Mouse (Mus musculus) natural killer cell, adult 2 months (primary cell): ENCODE data around the gene Snx1.

Experiments used
- DNase-seq, 2 experiments: peaks; one replicate each; pipeline ENCODE4 v3.0.0; 2022; ENCODE audit warnings: low spot score in 2 of 2

Snx1 gene

GRCm38 (mm10) chr9:66126456-66127192, at the start of gene Snx1, which contains the start of gene Ciao2a:
TSS of gene Snx1 (minus strand) at chr9:66126587.
TSS of gene Ciao2a (plus strand) at chr9:66126611.
- DNase-seq: peak; percentile 91 to 92

DNA sequence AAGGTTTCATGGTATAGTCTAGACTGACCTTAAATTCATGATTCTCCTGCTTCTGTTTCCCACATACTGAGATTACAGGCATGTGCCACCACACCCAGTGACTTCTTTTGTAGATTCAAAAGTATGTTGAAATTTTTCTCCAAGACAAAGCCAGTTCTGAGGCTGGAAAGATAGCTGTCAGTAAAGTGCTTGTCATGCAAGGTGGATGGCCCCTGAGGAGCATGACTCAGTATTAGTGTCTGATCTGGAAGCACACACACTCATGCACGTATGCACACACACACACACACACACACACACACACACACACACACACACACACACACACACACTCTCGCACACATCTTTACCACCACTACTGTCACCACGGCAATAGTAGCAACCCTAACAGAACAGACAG, 48.6 kb upstream of the Snx1 start:
- no peak for DNase-seq

GRCm38 (mm10) chr9:66173316-66173855, 47.0 kb upstream of the Snx1 start:
- DNase-seq: no peak

DNA sequence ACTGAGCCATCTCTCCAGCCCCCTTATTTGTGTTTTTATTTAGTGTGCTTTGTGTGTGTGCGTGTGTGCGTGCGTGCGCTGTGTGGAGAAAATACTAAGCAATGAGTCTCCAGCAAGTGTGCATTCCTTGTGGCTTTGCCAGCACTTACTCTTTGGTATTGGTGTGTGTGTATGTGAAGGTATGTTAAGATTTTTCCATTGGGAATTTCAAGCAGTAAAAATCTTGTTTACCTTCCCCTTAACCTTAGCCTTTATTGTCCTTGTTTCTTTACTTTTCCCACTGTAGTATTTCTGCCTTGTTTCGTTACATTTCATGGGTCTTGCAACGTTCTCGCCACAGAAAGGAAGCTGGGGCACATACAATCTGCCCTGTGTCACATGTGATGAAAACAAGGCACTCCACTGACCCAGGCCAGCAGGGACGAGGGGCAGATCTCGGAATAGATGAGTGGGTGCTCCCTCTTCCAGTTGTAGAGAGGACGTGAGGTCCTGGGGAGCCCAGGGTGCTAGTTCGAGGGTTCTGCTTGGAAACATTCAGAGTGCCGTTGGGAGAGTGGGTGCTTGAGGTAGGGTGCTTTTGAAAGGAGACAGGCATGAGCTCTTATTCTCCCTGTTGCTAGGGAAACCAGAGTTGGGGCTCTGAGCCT, 45.0 kb upstream of the Snx1 start:
- DNase-seq: no peak

GRCm38 (mm10) chr9:66170506-66170905, 44.1 kb upstream of the Snx1 start:
- DNase-seq: no peak

GRCm38 (mm10) chr9:66168233-66168632, 41.8 kb upstream of the Snx1 start:
- DNase-seq: no peak

GRCm38 (mm10) chr9:66167222-66167621, 40.8 kb upstream of the Snx1 start:
- no peak for DNase-seq

- DNase-seq: no peak
These were observed 36.6 kb upstream of the Snx1 start for GRCm38 (mm10) chr9:66162995-66163394.

GRCm38 (mm10) chr9:66160155-66160554, 33.8 kb upstream of the Snx1 start:
- no peak for DNase-seq

- DNase-seq: no peak
These were observed 32.6 kb upstream of the Snx1 start for GRCm38 (mm10) chr9:66158885-66159430.

- peak; percentile 74 to 78 for DNase-seq
These were observed 31.8 kb upstream of the Snx1 start, which contains the start of gene Dapk2 for GRCm38 (mm10) chr9:66157958-66158830. TSS of gene Dapk2 (plus strand) at chr9:66158223.

DNA sequence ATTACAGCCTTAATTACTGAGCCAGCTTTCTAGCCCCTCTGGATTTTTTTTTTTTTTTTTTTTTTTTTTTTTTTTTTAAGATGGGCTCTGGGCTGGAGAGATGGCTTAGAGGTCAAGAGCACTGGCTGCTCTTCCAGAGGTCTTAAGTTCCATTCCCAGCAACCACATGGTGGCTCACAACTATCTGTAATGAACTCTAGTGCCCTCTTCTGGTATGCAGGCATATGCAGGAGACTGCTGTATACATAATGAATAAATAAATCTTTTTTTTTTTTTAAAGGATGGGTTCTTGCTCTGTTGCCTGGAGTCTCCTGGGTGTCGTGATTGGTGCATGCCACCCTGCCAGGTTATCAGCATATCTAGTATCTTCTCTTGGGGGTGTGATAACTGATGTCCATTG, 29.1 kb upstream of the Snx1 start:
- no peak for DNase-seq

GRCm38 (mm10) chr9:66154013-66154412, 27.6 kb upstream of the Snx1 start:
- no peak for DNase-seq

DNA sequence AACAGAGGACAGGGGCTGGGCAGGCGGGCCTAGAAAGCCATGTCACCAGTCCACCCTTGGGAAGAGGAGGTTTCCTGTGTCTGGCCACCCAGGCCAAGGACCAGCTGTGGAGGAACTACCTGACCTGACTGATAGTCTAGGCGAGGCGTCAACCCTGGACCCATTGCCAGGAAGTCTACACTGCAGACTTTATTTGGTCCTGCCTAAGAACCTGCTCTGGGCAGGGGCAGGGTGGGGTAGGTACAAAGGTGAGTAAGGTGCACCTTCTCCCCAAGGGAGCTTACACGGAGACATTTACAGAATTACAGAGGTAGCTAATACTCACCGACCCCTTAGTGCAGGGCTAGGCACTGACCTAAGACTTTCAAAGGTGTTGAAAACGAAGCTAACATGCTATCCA, 27.2 kb upstream of the Snx1 start:
- DNase-seq: no peak

DNA sequence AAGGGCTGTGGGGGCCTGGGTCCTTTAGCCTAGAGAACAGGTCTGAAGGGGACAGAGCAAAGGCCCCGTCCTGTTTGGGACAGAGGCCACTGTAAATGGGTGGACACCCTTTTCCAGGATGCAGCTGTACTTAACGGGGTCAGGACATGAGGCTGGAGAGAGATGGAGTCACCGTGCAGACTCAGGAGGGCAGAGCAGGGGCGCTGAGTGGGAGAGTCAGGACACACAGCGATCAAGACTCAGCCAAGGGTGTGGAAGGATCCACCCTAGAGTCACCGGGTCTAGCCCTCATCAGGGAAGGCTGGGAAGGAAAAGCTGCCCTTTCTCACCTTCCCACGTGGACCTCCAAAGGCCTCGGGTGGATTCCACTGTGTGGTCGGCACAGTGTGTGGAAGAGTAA, 25.6 kb upstream of the Snx1 start:
- DNase-seq: no peak

DNA sequence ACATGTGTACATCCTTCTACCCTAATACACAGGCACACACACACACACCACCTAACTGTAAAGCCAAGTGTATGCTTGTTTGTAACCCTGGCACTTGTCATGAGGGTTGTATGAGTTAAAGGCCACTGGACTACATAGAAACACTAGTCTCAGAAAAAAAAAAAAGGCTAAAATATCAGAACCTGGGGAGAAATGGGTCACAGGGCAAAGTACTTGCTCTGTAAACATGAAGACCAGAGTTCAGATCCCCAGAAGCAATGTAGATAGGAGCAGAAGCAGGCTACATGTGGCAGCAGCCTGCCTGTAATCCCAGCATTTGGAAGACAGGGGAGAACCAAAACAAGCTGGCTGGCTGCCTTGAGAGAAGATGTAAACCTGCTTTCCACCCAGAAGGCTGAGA, 19.8 kb upstream of the Snx1 start:
- DNase-seq: no peak

DNA sequence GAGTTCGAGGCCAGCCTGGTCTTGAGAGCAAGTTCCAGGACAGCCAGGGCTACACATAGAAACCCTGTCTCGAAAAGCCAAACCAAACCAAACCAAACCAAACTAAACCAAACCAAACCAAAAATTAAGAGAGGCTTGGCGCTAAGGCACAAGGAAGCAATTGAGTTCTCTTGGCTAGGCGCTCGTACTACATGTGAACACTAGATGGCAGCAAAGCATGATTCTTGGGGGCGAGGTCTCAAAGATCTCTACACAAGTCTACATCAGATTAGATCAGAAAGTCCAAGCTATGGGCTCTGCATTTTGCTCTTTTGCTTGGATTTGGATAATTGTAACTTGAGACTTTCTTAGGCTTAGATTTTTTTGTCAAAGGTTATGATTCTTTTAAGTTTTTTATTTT, 17.9 kb upstream of the Snx1 start:
- peak; percentile 64 to 71 for DNase-seq

GRCm38 (mm10) chr9:66142265-66142664, 15.9 kb upstream of the Snx1 start:
- no peak for DNase-seq

- DNase-seq: no peak
These were observed 11.8 kb upstream of the Snx1 start for GRCm38 (mm10) chr9:66138193-66138592.

DNA sequence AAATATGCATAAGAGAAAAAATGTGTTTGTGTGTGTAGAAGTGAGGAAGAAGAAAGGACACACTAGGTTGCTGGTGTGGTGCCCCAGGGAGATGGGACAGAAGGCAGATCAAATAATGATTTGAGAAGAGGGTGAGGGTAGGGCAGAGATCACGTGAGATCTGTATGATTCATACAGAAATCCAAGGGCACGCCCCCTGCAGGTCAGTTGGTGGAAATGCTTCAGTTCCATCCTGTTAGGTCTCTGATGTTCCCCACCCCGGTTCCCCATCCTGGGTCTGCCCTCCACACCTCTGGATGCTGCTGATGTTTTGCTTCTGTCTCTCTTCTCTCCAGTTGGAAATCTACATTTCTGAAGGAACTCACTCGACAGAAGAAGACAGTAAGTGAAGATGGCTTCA, 9.6 kb upstream of the Snx1 start:
- DNase-seq: peak; percentile 39 to 41

DNA sequence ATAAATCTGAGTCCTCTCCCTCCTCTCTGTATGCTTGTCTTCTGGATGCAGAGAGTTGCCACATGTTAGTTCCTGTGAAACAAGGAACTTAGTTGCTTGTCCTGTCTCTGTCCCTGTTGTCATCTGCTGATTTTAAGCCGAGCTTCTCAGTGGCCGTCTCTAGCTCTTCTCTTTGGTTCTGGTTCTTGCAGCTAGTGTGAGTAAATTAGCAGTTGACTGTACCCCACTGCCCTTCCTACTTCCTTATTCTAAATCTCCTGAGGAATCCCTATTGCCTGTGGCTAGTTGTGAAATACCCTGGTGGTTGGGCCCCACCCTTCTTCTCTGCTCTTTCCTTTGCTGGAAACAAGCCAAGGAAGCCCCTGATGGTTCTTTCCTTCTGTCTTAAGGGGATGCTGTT, 5.1 kb upstream of the Snx1 start:
- no peak for DNase-seq

- DNase-seq: no peak
These were observed 1.5 kb upstream of the Snx1 start for GRCm38 (mm10) chr9:66127884-66128283.
